In the genomic region with DNA sequence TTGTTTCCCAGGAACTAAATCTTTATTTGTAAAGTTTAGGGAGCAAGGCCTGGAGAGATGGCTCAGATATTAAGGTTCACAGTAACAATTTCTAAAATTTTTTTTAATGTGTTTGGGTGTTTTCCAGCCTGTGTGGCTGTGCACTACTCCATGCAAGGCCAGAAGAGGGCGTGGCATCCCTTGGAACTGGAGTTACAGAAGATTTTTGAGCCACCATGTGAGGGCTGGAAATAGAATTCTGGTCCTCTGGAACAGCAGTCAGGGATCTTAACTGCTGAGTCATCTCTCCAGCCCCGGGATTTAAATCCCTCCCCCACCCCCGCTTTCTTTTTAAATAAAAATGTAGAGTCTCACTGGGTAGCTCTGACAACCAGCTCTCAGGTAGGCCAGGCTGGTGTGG, we compare ENCODE assay signal across 13 mouse cellular contexts. TPM values are rescaled to one million over a fixed set of nuclear protein-coding genes. Genes with fewer than 3 reads are reported as not detected.
DNase-seq lines count a peak whose midpoint lies in the region; ATAC-seq and TF ChIP-seq lines count a peak whose summit lies in the region.
"Had no signal": no experiment of that assay in that cellular context is flagged by ENCODE, and none has a peak within 500 bp of the region (broad histone marks: within the 10 kb centered on the region; RNA-seq: fewer than 3 reads in every experiment).

No protein-coding gene starts in this region.

- peaks cover 9% of the 10 kb centered on the region for H3K4me1 ChIP-seq in kidney, adult 2 months (ENCODE audit: control insufficient read depth, insufficient read depth, low read length)
- peaks cover 0 to 13% of the 10 kb centered on the region in 2 experiments; a peak in 1 of 4 replicates for H3K4me1 ChIP-seq in MEL (ENCODE audit: control insufficient read depth in 1 of 2, insufficient read depth in 2 of 2, low read length in 2 of 2)

- DNase-seq in CD4-positive, CD25-positive, alpha-beta regulatory T cell, adult 2 months (ENCODE audit: low read depth, low spot score) = peak; percentile 20
- DNase-seq in kidney, adult 2 months = no peak
- no peak for DNase-seq in kidney, adult 18-20 months
- DNase-seq in MEL (ENCODE audit: low read depth, low spot score) = peak; percentile 65
- peak; percentile 21 for DNase-seq in induced T-regulatory cell, adult 2 months (ENCODE audit: low read depth)
- DNase-seq in cerebellum, postnatal 4 days (ENCODE audit: low spot score in 2 of 2) = no peak
- DNase-seq in cerebellum, adult 9-10 months = no peak
- DNase-seq: B cell, adult 2 months; cerebellum, postnatal 36 days had no signal

- no peaks in the 10 kb centered on the region; the same call in 1 of the 2 replicates for H3K79me2 ChIP-seq in MEL (ENCODE audit: control insufficient read depth, insufficient read depth, low read length, poor library complexity)

- TF ChIP-seq RAD21 in MEL (IDR thresholded peaks at IDR 0.05; ENCODE audit: low read depth, low read length) = peak; percentile 41

- H3K27ac ChIP-seq in kidney, adult 2 months (ENCODE audit: insufficient read depth, low read depth, low read length) = no peak overlapping the region
- no peak overlapping the region for H3K27ac ChIP-seq in MEL (ENCODE audit: control insufficient read depth, low read depth, low read length)
- H3K27ac ChIP-seq: limb, embryonic 10.5 days; stomach, embryonic 15.5 days had no signal

- H3K4me3 ChIP-seq in kidney, adult 2 months (ENCODE audit: insufficient read depth, low read depth, low read length) = no peak overlapping the region
- no peak overlapping the region for H3K4me3 ChIP-seq in MEL (ENCODE audit: control insufficient read depth in 1 of 2, insufficient read depth in 1 of 2, low read depth in 2 of 2, low read length in 2 of 2)
- H3K4me3 ChIP-seq: limb, embryonic 10.5 days; stomach, embryonic 15.5 days had no signal

- ATAC-seq in CD4-positive, CD25-positive, alpha-beta regulatory T cell, adult 4 months = no peak

- H3K9ac ChIP-seq in MEL (ENCODE audit: control insufficient read depth, low read depth, low read length, poor library complexity, severe bottlenecking) = no peak overlapping the region
- H3K9ac ChIP-seq: stomach, embryonic 15.5 days had no signal

- TF ChIP-seq CTCF in kidney, adult 2 months (conservative IDR thresholded peaks at IDR 0.05; ENCODE audit: insufficient read depth, insufficient read length, low read depth, low read length) = 0 out of 2 replicates have a peak, but pooled peaks have one; percentile 13
- TF ChIP-seq CTCF in MEL (IDR thresholded peaks at IDR 0.05 in 2 of 3, conservative IDR thresholded peaks at IDR 0.05 in 1 of 3; ENCODE audit: control insufficient read depth in 1 of 3, insufficient read depth in 1 of 3, low read depth in 2 of 3, low read length in 3 of 3, poor library complexity in 1 of 3, severe bottlenecking in 1 of 3) = peak in 2 of 3 experiments; percentile 52 to 57; a peak in 4 of 6 replicates

- no peaks in the 10 kb centered on the region for H3K27me3 ChIP-seq in kidney, adult 2 months (replicated peaks; ENCODE audit: control insufficient read depth, insufficient read depth, low read length)
- H3K27me3 ChIP-seq in MEL (ENCODE audit: control insufficient read depth in 1 of 2, insufficient read depth in 2 of 2, low read length in 2 of 2) = no peaks in the 10 kb centered on the region
- H3K27me3 ChIP-seq: stomach, embryonic 15.5 days had no signal

- no peaks in the 10 kb centered on the region for H3K36me3 ChIP-seq in kidney, adult 2 months (ENCODE audit: control insufficient read depth, insufficient read depth, low read length)
- peaks cover 0 to 6% of the 10 kb centered on the region in 2 experiments; a peak in 2 of 4 replicates for H3K36me3 ChIP-seq in MEL (ENCODE audit: control insufficient read depth in 1 of 2, insufficient read depth in 2 of 2, low read length in 2 of 2)
- H3K36me3 ChIP-seq: limb, embryonic 10.5 days; stomach, embryonic 15.5 days had no signal

- 48% methylated on average over 3 of the region's 3 CpGs for WGBS in kidney, adult 2 months

- H3K9me3 ChIP-seq in MEL (replicated peaks; ENCODE audit: insufficient read depth, low read length) = no peaks in the 10 kb centered on the region
- H3K9me3 ChIP-seq: limb, embryonic 10.5 days; stomach, embryonic 15.5 days had no signal

- no peak for TF ChIP-seq POLR2A in kidney, adult 2 months (IDR thresholded peaks at IDR 0.05; ENCODE audit: low read depth, low read length)
- TF ChIP-seq POLR2A in MEL (IDR thresholded peaks at IDR 0.05; ENCODE audit: control insufficient read depth in 1 of 2, insufficient read depth in 1 of 2, low read depth in 1 of 2, low read length in 2 of 2, poor library complexity in 1 of 2) = no peak

- no peak for TF ChIP-seq EP300 in MEL (IDR thresholded peaks at IDR 0.05; ENCODE audit: low read depth in 1 of 2, low read length in 2 of 2)

TF ChIP-seq in MEL, 35 proteins besides CTCF, POLR2A, EP300 and RAD21:
- TF ChIP-seq SIN3A (IDR thresholded peaks at IDR 0.05; ENCODE audit: low read length) = peak; percentile 44; the same call in 1 of the 2 replicates
- peak; percentile 37; the same call in 1 of the 2 replicates for TF ChIP-seq ZNF384 (IDR thresholded peaks at IDR 0.05; ENCODE audit: low read depth, low read length)
- no peak for TF ChIP-seq CHD1 (IDR thresholded peaks at IDR 0.05; ENCODE audit: low read depth, low read length)
- peak; percentile 17; the same call in 1 of the 2 replicates for TF ChIP-seq SMC3 (IDR thresholded peaks at IDR 0.05; ENCODE audit: low read depth, low read length)
- 0 out of 2 replicates have a peak, but pooled peaks have one; percentile 11 for TF ChIP-seq MAFK (IDR thresholded peaks at IDR 0.05; ENCODE audit: borderline replicate concordance, low read depth, low read length)

RNA-seq across cellular contexts. Expression of a gene that starts 1.4 kb away (rescaled TPM):
- 1 to 10 TPM in 1 of 2 experiments, not detected in 1; 2.3 TPM for polyA plus RNA-seq in CD4-positive, CD25-positive, alpha-beta regulatory T cell, adult 4 months (2017; shearing (Covaris generic))
- polyA plus RNA-seq in kidney, adult 2 months (2012; rRNA removed) = 61.7 and 67.2 TPM in 2 replicates
- 1.9 and 4.5 TPM in 2 replicates for total RNA-seq in MEL (2012; rRNA removed)
- 10 to 100 TPM in 1 of 2 experiments, not detected in 1; 15.7 TPM for polyA plus RNA-seq in MEL (2012; ENCODE audit: insufficient read depth in 1 of 2, insufficient read length in 2 of 2, low read depth in 1 of 2, low replicate concordance in 2 of 2, missing spikeins in 1 of 2)

RNA-seq across cellular contexts. Expression of a gene that starts 15.4 kb away (rescaled TPM):
- polyA plus RNA-seq in CD4-positive, CD25-positive, alpha-beta regulatory T cell, adult 4 months (2017; shearing (Covaris generic)) = 100 to 1,000 TPM; 117 to 119 TPM
- 40.6 and 51.4 TPM in 2 replicates for polyA plus RNA-seq in kidney, adult 2 months (2012; rRNA removed)
- total RNA-seq in MEL (2012; rRNA removed) = 281 and 284 TPM in 2 replicates
- polyA plus RNA-seq in MEL (2012; ENCODE audit: insufficient read depth in 1 of 2, insufficient read length in 2 of 2, low read depth in 1 of 2, low replicate concordance in 2 of 2, missing spikeins in 1 of 2) = 100 to 1,000 TPM; 370 to 430 TPM

RNA-seq across cellular contexts. Expression of a gene that starts 35.9 kb away (rescaled TPM):
- 100 to 1,000 TPM; 272 to 479 TPM for polyA plus RNA-seq in CD4-positive, CD25-positive, alpha-beta regulatory T cell, adult 4 months (2017; shearing (Covaris generic))
- polyA plus RNA-seq in kidney, adult 2 months (2012; rRNA removed) = 5.2 and 9.2 TPM in 2 replicates
- total RNA-seq in MEL (2012; rRNA removed) = 295 and 329 TPM in 2 replicates
- polyA plus RNA-seq in MEL (2012; ENCODE audit: insufficient read depth in 1 of 2, insufficient read length in 2 of 2, low read depth in 1 of 2, low replicate concordance in 2 of 2, missing spikeins in 1 of 2) = 100 to 1,000 TPM; 244 to 327 TPM

RNA-seq across cellular contexts. Expression of a gene that starts 50.4 kb away (rescaled TPM):
- under 1 TPM in 1 of 2 experiments, not detected in 1; 0.22 TPM for polyA plus RNA-seq in CD4-positive, CD25-positive, alpha-beta regulatory T cell, adult 4 months (2017; shearing (Covaris generic))
- polyA plus RNA-seq in kidney, adult 2 months (2012; rRNA removed) = 23.1 and 25.1 TPM in 2 replicates
- 0.03 TPM in 1 of 2 replicates, not detected in the other for total RNA-seq in MEL (2012; rRNA removed)
- polyA plus RNA-seq in MEL (2012; ENCODE audit: insufficient read depth in 1 of 2, insufficient read length in 2 of 2, low read depth in 1 of 2, low replicate concordance in 2 of 2, missing spikeins in 1 of 2) = not detected
- total RNA-seq: granulocyte monocyte progenitor cell, adult 5-6 weeks had no signal

RNA-seq across cellular contexts. Expression of a gene that starts 59.2 kb away (rescaled TPM):
- polyA plus RNA-seq in CD4-positive, CD25-positive, alpha-beta regulatory T cell, adult 4 months (2017; shearing (Covaris generic)) = 10 to 100 TPM in 1 of 2 experiments, 1 to 10 TPM in 1; 8.1 to 10.9 TPM
- 19.3 and 22.5 TPM in 2 replicates for polyA plus RNA-seq in kidney, adult 2 months (2012; rRNA removed)
- 1.2 and 1.8 TPM in 2 replicates for total RNA-seq in MEL (2012; rRNA removed)
- polyA plus RNA-seq in MEL (2012; ENCODE audit: insufficient read depth in 1 of 2, insufficient read length in 2 of 2, low read depth in 1 of 2, low replicate concordance in 2 of 2, missing spikeins in 1 of 2) = 1 to 10 TPM in 1 of 2 experiments, not detected in 1; 2.3 TPM

Comparison
In these comparisons a context has a peak if more than half of its experiments do, and no peak if none do; other contexts are left out.
1. DNase-seq: peak in CD4-positive, CD25-positive, alpha-beta regulatory T cell, adult 2 months (single experiment), MEL (single experiment) and induced T-regulatory cell, adult 2 months (single experiment); none in kidney, adult 2 months (single experiment), kidney, adult 18-20 months (single experiment), cerebellum, postnatal 4 days (0 of 2) and cerebellum, adult 9-10 months (single experiment).
2. RNA of a gene that starts 35.9 kb away (polyA plus RNA-seq): 272 to 479 TPM in CD4-positive, CD25-positive, alpha-beta regulatory T cell, adult 4 months and 244 to 327 TPM in MEL; 5.2 to 9.2 TPM in kidney, adult 2 months; every median in the first group is over 10 times any median in the second.